Mouse (Mus musculus): Measurements from ENCODE around the gene Adam26a. TPM values are rescaled to one million over a fixed set of nuclear protein-coding genes. Genes with fewer than 3 reads are reported as not detected.
"Not testable (repeated sequence)": the region's sequence is repeated elsewhere in the genome, so short reads cannot be mapped to it uniquely, and the experiment has no call there.

Gene Adam26a
- total RNA-seq (2021), result not detected
- long read RNA-seq, experiment 1, result 0 reads
- long read RNA-seq, experiment 2, result 0 reads

GRCm38 (mm10) chr8:43576607-43577006, at the start of gene Adam26a:
TSS of gene Adam26a (minus strand) at chr8:43576707.
- intact Hi-C loops (cut with DNase I); DNase-seq: not testable (repeated sequence)

- intact Hi-C loops (cut with DNase I), result no loop called here
- no peak for DNase-seq
Measured at GRCm38 (mm10) chr8:43616046-43616445, 39.5 kb upstream of the Adam26a start.

- DNase-seq; intact Hi-C loops (cut with DNase I): not testable (repeated sequence)
Measured at GRCm38 (mm10) chr8:43603657-43604056, 27.1 kb upstream of the Adam26a start.

DNA sequence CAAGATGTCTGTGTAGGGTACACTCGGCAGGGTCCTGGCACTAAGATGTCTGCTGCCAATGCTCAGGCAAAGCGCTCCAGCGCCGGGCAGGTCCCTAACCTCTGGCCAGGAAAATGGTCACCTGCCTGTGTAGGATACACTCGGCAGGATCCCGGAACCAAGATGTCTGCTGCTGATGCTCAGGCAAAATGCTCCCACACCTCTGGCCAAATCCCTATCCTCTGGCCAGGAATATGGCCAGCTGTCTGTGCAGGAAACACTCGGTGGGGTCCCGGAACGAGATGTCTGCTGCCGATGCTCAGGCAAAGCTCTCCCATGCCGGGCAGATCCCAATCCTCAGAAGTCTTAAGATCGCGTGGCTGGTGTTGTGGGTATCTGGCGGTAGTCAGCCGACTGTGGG, 26.7 kb upstream of the Adam26a start:
- DNase-seq; intact Hi-C loops (cut with DNase I): not testable (repeated sequence)

GRCm38 (mm10) chr8:43528006-43528405, 48.5 kb downstream of the Adam26a start, which contains the start of gene Adam26b:
TSS of gene Adam26b (minus strand) at chr8:43528106.
- DNase-seq; intact Hi-C loops (cut with DNase I): not testable (repeated sequence)

Other genes starting within 250 kb of the Adam26a start
- gene Adam26b, start 48.6 kb downstream of the Adam26a start, total RNA-seq (2021), result not detected
- gene Gm5346, start 50.6 kb upstream of the Adam26a start, total RNA-seq (2021), result not detected
- not detected for gene Adam34, start 133.3 kb upstream of the Adam26a start, total RNA-seq (2021)

All from heart, postnatal 14 days (tissue).